20 mouse cellular contexts compared by ENCODE assay signal in the genomic region with DNA sequence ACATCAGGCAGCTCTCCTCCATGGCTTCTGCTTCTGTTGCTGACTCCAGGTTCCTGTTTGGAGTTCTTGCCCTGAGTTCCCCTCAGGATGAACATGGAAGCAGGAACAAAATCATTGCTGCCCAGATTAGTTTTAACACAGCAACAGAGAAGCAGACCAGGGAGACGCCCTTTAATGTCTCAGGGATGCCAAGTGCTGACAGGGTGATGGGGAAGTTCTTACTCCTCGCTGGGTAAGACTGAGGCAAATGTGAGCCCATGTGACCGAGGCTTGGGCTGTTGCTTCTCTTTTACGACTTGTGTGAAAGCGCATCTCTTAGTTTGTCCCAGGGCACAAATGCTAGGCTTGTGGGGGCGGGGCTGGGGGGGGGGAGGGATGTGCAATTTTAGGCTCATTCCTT. TPM values are rescaled to one million over a fixed set of nuclear protein-coding genes. Genes with fewer than 3 reads are reported as not detected.
A peak's percentile ranks its signal among the peaks of the same experiment; 100 is the strongest.
DNase-seq lines count a peak whose midpoint lies in the region; ATAC-seq and TF ChIP-seq lines count a peak whose summit lies in the region.
"Had no signal": no experiment of that assay in that cellular context is flagged by ENCODE, and none has a peak within 500 bp of the region (broad histone marks: within the 10 kb centered on the region; RNA-seq: fewer than 3 reads in every experiment).

No protein-coding gene starts in this region.

- H3K36me3 ChIP-seq in hindbrain, embryonic 10.5 days, result peaks cover 22% of the 10 kb centered on the region; the same call in 1 of the 2 replicates
- no peaks in the 10 kb centered on the region for H3K36me3 ChIP-seq in hindbrain, embryonic 11.5 days (ENCODE audit: control insufficient read depth, insufficient read depth, low read length)
- H3K36me3 ChIP-seq in MEL (ENCODE audit: control insufficient read depth in 1 of 2, insufficient read depth in 2 of 2, low read length in 2 of 2), result peaks cover 6 to 15% of the 10 kb centered on the region in 2 experiments
- H3K36me3 ChIP-seq in megakaryocyte, embryonic 14.5 days (replicated peaks; ENCODE audit: low read length), result peaks cover 81% of the 10 kb centered on the region
- peaks cover 53% of the 10 kb centered on the region for H3K36me3 ChIP-seq in forebrain, embryonic 10.5 days (replicated peaks)
- H3K36me3 ChIP-seq: embryonic facial prominence, embryonic 15.5 days; forebrain, embryonic 15.5 days; heart, embryonic 12.5 days; hindbrain, embryonic 12.5 days had no signal

- DNase-seq in hindbrain, embryonic 10.5 days (ENCODE audit: low spot score), result no peak
- no peak for DNase-seq in hindbrain, embryonic 11.5 days (ENCODE audit: low spot score)
- DNase-seq in MEL (ENCODE audit: low read depth, low spot score), result peak; percentile 45
- no peak for DNase-seq in forebrain, embryonic 10.5 days (ENCODE audit: extremely low spot score, low spot score)
- no peak for DNase-seq in thymus, postnatal 4 days
- DNase-seq in adrenal gland, postnatal 10 days, result no peak
- DNase-seq: adrenal gland, postnatal 14 days; cerebellum, adult 2 months; cerebellum, postnatal 10 days; embryo, embryonic 11 days; gastrocnemius, postnatal 36 days; heart, adult 2 months had no signal

- H3K79me2 ChIP-seq in MEL (ENCODE audit: control insufficient read depth, insufficient read depth, low read length, poor library complexity), result peaks cover 88% of the 10 kb centered on the region

- TF ChIP-seq POLR2A in MEL (IDR thresholded peaks at IDR 0.05; ENCODE audit: control insufficient read depth in 1 of 2, insufficient read depth in 1 of 2, low read depth in 1 of 2, low read length in 2 of 2, poor library complexity in 1 of 2), result no peak
- no peak for TF ChIP-seq POLR2A in bone marrow macrophage, adult 2 months (IDR thresholded peaks at IDR 0.05; ENCODE audit: borderline replicate concordance, low read depth, low read length)

- TF ChIP-seq CTCF in MEL (IDR thresholded peaks at IDR 0.05 in 2 of 3, conservative IDR thresholded peaks at IDR 0.05 in 1 of 3; ENCODE audit: control insufficient read depth in 1 of 3, insufficient read depth in 1 of 3, low read depth in 2 of 3, low read length in 3 of 3, poor library complexity in 1 of 3, severe bottlenecking in 1 of 3), result no peak
- no peak for TF ChIP-seq CTCF in bone marrow macrophage, adult 2 months (IDR thresholded peaks at IDR 0.05; ENCODE audit: low read depth, low read length)

- no peaks in the 10 kb centered on the region for H3K27me3 ChIP-seq in hindbrain, embryonic 10.5 days (ENCODE audit: insufficient read depth, poor library complexity, severe bottlenecking)
- no peaks in the 10 kb centered on the region for H3K27me3 ChIP-seq in hindbrain, embryonic 11.5 days (ENCODE audit: control insufficient read depth, insufficient read depth, low read length)
- H3K27me3 ChIP-seq in MEL (ENCODE audit: control insufficient read depth in 1 of 2, insufficient read depth in 2 of 2, low read length in 2 of 2), result no peaks in the 10 kb centered on the region
- no peaks in the 10 kb centered on the region for H3K27me3 ChIP-seq in megakaryocyte, embryonic 14.5 days (replicated peaks)
- H3K27me3 ChIP-seq in forebrain, embryonic 10.5 days (ENCODE audit: poor library complexity, severe bottlenecking), result no peaks in the 10 kb centered on the region
- H3K27me3 ChIP-seq: embryonic facial prominence, embryonic 15.5 days; forebrain, embryonic 15.5 days; heart, embryonic 12.5 days; hindbrain, embryonic 12.5 days had no signal

- H3K4me2 ChIP-seq in hindbrain, embryonic 11.5 days (replicated peaks; ENCODE audit: low read depth, low read length), result no peak overlapping the region
- H3K4me2 ChIP-seq: embryonic facial prominence, embryonic 15.5 days; forebrain, embryonic 15.5 days; heart, embryonic 12.5 days; hindbrain, embryonic 12.5 days had no signal

- H3K4me1 ChIP-seq in hindbrain, embryonic 10.5 days (replicated peaks), result peaks cover 43% of the 10 kb centered on the region
- H3K4me1 ChIP-seq in hindbrain, embryonic 11.5 days (replicated peaks; ENCODE audit: control insufficient read depth, insufficient read depth, low read length), result no peaks in the 10 kb centered on the region
- peaks cover 8 to 20% of the 10 kb centered on the region in 2 experiments for H3K4me1 ChIP-seq in MEL (ENCODE audit: control insufficient read depth in 1 of 2, insufficient read depth in 2 of 2, low read length in 2 of 2)
- H3K4me1 ChIP-seq in bone marrow macrophage, adult 2 months (ENCODE audit: control insufficient read depth, insufficient read depth, low read length), result peaks cover 58% of the 10 kb centered on the region
- H3K4me1 ChIP-seq in megakaryocyte, embryonic 14.5 days, result peaks cover 100% of the 10 kb centered on the region
- H3K4me1 ChIP-seq in forebrain, embryonic 10.5 days, result peaks cover 39% of the 10 kb centered on the region

- H3K9me3 ChIP-seq in hindbrain, embryonic 10.5 days, result no peaks in the 10 kb centered on the region
- no peaks in the 10 kb centered on the region for H3K9me3 ChIP-seq in hindbrain, embryonic 11.5 days (ENCODE audit: control insufficient read depth, low read length)
- no peaks in the 10 kb centered on the region for H3K9me3 ChIP-seq in MEL (replicated peaks; ENCODE audit: insufficient read depth, low read length)
- H3K9me3 ChIP-seq in megakaryocyte, embryonic 14.5 days, result no peaks in the 10 kb centered on the region
- peaks cover 4% of the 10 kb centered on the region; the same call in 1 of the 2 replicates for H3K9me3 ChIP-seq in forebrain, embryonic 10.5 days
- H3K9me3 ChIP-seq: embryonic facial prominence, embryonic 15.5 days; forebrain, embryonic 15.5 days; heart, embryonic 12.5 days; hindbrain, embryonic 12.5 days had no signal

- ATAC-seq in hindbrain, embryonic 11.5 days (ENCODE audit: low FRiP score), result no peak
- ATAC-seq: forebrain, embryonic 15.5 days; hindbrain, embryonic 16.5 days had no signal

- WGBS in hindbrain, embryonic 10.5 days, result 93% methylated on average over 6 of the region's 6 CpGs
- WGBS in hindbrain, embryonic 11.5 days, result 91% methylated on average over 6 of the region's 6 CpGs
- WGBS in forebrain, embryonic 10.5 days, result 91% methylated on average over 6 of the region's 6 CpGs

- no peak overlapping the region for H3K9ac ChIP-seq in hindbrain, embryonic 11.5 days (ENCODE audit: low read depth, low read length)
- H3K9ac ChIP-seq in MEL (ENCODE audit: control insufficient read depth, low read depth, low read length, poor library complexity, severe bottlenecking), result no peak overlapping the region
- H3K9ac ChIP-seq: embryonic facial prominence, embryonic 15.5 days; forebrain, embryonic 15.5 days; heart, embryonic 12.5 days; hindbrain, embryonic 12.5 days had no signal

- TF ChIP-seq EP300 in MEL (IDR thresholded peaks at IDR 0.05; ENCODE audit: low read depth in 1 of 2, low read length in 2 of 2), result no peak

- TF ChIP-seq RAD21 in MEL (IDR thresholded peaks at IDR 0.05; ENCODE audit: low read depth, low read length), result no peak

- no peak overlapping the region for H3K4me3 ChIP-seq in hindbrain, embryonic 10.5 days
- H3K4me3 ChIP-seq in hindbrain, embryonic 11.5 days (ENCODE audit: low read depth, low read length), result no peak overlapping the region
- no peak overlapping the region for H3K4me3 ChIP-seq in MEL (ENCODE audit: control insufficient read depth in 1 of 2, insufficient read depth in 1 of 2, low read depth in 2 of 2, low read length in 2 of 2)
- H3K4me3 ChIP-seq in bone marrow macrophage, adult 2 months (ENCODE audit: insufficient read depth, low read length), result no peak overlapping the region
- H3K4me3 ChIP-seq in megakaryocyte, embryonic 14.5 days (replicated peaks), result peak overlapping the region; percentile 3
- H3K4me3 ChIP-seq in forebrain, embryonic 10.5 days, result no peak overlapping the region
- H3K4me3 ChIP-seq: embryonic facial prominence, embryonic 15.5 days; erythroblast, embryonic 14.5 days; forebrain, embryonic 15.5 days; heart, adult 2 months; heart, embryonic 12.5 days; hindbrain, embryonic 12.5 days had no signal

- H3K27ac ChIP-seq in hindbrain, embryonic 10.5 days, result peak overlapping the region; percentile 16; the same call in 1 of the 2 replicates
- H3K27ac ChIP-seq in hindbrain, embryonic 11.5 days (ENCODE audit: low read depth, low read length), result no peak overlapping the region
- H3K27ac ChIP-seq in MEL (ENCODE audit: control insufficient read depth, low read depth, low read length), result no peak overlapping the region
- 0 out of 2 replicates have a peak overlapping the region, but pooled peaks have one; percentile 29 for H3K27ac ChIP-seq in bone marrow macrophage, adult 2 months (ENCODE audit: insufficient read depth, low read depth, low read length)
- H3K27ac ChIP-seq in forebrain, embryonic 10.5 days, result no peak overlapping the region
- H3K27ac ChIP-seq: embryonic facial prominence, embryonic 15.5 days; forebrain, embryonic 15.5 days; heart, adult 2 months; hindbrain, embryonic 12.5 days had no signal

TF ChIP-seq in MEL, 35 proteins besides CTCF, POLR2A, EP300 and RAD21:
- 0 out of 2 replicates have a peak, but pooled peaks have one; percentile 41 for TF ChIP-seq TBP (IDR thresholded peaks at IDR 0.05; ENCODE audit: low read depth, low read length)
- no peak for TF ChIP-seq TCF12 (IDR thresholded peaks at IDR 0.05; ENCODE audit: low read depth, low read length)

RNA-seq across cellular contexts. Expression of a gene that starts 13.5 kb away (rescaled TPM):
- 12.1 and 14.6 TPM in 2 replicates for polyA plus RNA-seq in hindbrain, embryonic 10.5 days (2016; fragmentation: Nextera tagmentation; extraction: Ambion mirVana)
- 13.0 and 13.2 TPM in 2 replicates for polyA plus RNA-seq in hindbrain, embryonic 11.5 days (2014; fragmentation: Nextera tagmentation; extraction: Ambion mirVana)
- 12.6 and 12.9 TPM in 2 replicates for total RNA-seq in MEL (2012; rRNA removed)
- 10 to 100 TPM in 1 of 2 experiments, not detected in 1; 25.9 TPM for polyA plus RNA-seq in MEL (2012; ENCODE audit: insufficient read depth in 1 of 2, insufficient read length in 2 of 2, low read depth in 1 of 2, low replicate concordance in 2 of 2, missing spikeins in 1 of 2)
- 20.3 and 23.4 TPM in 2 replicates for polyA plus RNA-seq in bone marrow macrophage, adult 2 months (2012; ENCODE audit: insufficient read depth, insufficient read length, missing spikeins)
- polyA plus RNA-seq in megakaryocyte, embryonic 14.5 days (2012; ENCODE audit: insufficient read depth, low replicate concordance), result 152 and 256 TPM in 2 replicates
- polyA plus RNA-seq in forebrain, embryonic 10.5 days (2016; fragmentation: Nextera tagmentation; extraction: Ambion mirVana), result 16.2 TPM in 2 replicates
- 10 to 100 TPM; 28.2 to 31.4 TPM for total RNA-seq in adrenal gland, postnatal 10 days (2021)

Comparison
In these comparisons a context has a peak if more than half of its experiments do, and no peak if none do; other contexts are left out.
1. H3K27ac ChIP-seq: peak in hindbrain, embryonic 10.5 days (single experiment) and bone marrow macrophage, adult 2 months (single experiment); none in hindbrain, embryonic 11.5 days (single experiment), MEL (single experiment) and forebrain, embryonic 10.5 days (single experiment).